Comparison of ENCODE assay signal across 18 mouse cellular contexts in the genomic region with DNA sequence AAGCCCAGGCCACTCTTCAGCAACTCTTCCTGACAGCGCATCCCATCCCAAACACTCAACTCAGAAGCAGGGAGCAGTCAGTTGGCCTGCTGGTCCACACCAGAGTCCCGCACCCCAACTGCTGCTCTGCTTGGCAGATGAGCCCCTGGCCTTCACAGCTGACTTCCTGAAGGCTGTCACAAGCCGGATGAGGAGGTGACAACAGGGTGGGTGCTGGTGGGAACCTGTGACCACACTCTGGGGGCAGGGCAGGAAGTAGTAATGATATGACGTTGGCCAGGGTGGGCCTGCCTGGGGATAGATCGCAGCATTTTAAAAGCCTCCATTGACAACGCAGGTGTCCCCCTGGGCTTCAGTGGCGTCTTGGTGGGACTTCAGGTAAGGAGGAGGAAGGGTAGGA. TPM values are rescaled to one million over a fixed set of nuclear protein-coding genes. Genes with fewer than 3 reads are reported as not detected.
DNase-seq lines count a peak whose midpoint lies in the region; ATAC-seq lines count a peak whose summit lies in the region.
"Had no signal": no experiment of that assay in that cellular context is flagged by ENCODE, and none has a peak within 500 bp of the region (broad histone marks: within the 10 kb centered on the region; RNA-seq: fewer than 3 reads in every experiment).

A gene (plus strand): TSS at position 357 of the 400 bp plus-strand sequence.

- peak; percentile 26 for DNase-seq in 416B (ENCODE audit: low read depth)
- peak; percentile 31 for DNase-seq in lung, postnatal 36 days
- DNase-seq in spleen, postnatal 36 days (ENCODE audit: low spot score in 2 of 2), result peak; percentile 65 to 67
- DNase-seq in layer of hippocampus, adult 9-11 months, result no peak
- no peak for DNase-seq in kidney, postnatal 10 days
- DNase-seq in right cerebral cortex, postnatal 36 days (ENCODE audit: low spot score in 2 of 2), result no peak
- no peak for DNase-seq in cerebellum, postnatal 4 days (ENCODE audit: low spot score in 2 of 2)
- DNase-seq: cerebellum, adult 9-10 months; gastrocnemius, postnatal 36 days; layer of hippocampus, postnatal 36 days; right cerebral cortex, postnatal 25 days had no signal

- ATAC-seq in CD4-positive, CD25-positive, alpha-beta regulatory T cell, adult 4 months, result peak; percentile 93
- ATAC-seq: Patski had no signal

RNA-seq across cellular contexts. Expression of the gene that starts here (rescaled TPM):
- polyA plus RNA-seq in CD4-positive, CD25-positive, alpha-beta regulatory T cell, adult 4 months (2017; shearing (Covaris generic)), result 10 to 100 TPM in 1 of 2 experiments, 1 to 10 TPM in 1; 6.8 to 14.3 TPM
- polyA plus RNA-seq: embryonic facial prominence, embryonic 10.5 days; hindbrain, postnatal 0 days; kidney, embryonic 16.5 days; limb, embryonic 12.5 days; midbrain, embryonic 10.5 days; Patski had no signal

Comparison
In these comparisons a context has a peak if more than half of its experiments do, and no peak if none do; other contexts are left out.
1. DNase-seq: peak in 416B (single experiment), lung, postnatal 36 days (single experiment) and spleen, postnatal 36 days (2 of 2); none in layer of hippocampus, adult 9-11 months (single experiment), kidney, postnatal 10 days (single experiment), right cerebral cortex, postnatal 36 days (0 of 2) and cerebellum, postnatal 4 days (0 of 2).